Mouse (Mus musculus) lung, postnatal 25 days (tissue): ENCODE measurements around the gene Rnasel.
A peak's percentile ranks its signal among the peaks of the same experiment; 100 is the strongest.

Source experiments
- DNase-seq: peaks from one replicate; pipeline ENCODE4 v3.0.0; 2022; ENCODE audit warnings: low spot score

Gene Rnasel

DNA sequence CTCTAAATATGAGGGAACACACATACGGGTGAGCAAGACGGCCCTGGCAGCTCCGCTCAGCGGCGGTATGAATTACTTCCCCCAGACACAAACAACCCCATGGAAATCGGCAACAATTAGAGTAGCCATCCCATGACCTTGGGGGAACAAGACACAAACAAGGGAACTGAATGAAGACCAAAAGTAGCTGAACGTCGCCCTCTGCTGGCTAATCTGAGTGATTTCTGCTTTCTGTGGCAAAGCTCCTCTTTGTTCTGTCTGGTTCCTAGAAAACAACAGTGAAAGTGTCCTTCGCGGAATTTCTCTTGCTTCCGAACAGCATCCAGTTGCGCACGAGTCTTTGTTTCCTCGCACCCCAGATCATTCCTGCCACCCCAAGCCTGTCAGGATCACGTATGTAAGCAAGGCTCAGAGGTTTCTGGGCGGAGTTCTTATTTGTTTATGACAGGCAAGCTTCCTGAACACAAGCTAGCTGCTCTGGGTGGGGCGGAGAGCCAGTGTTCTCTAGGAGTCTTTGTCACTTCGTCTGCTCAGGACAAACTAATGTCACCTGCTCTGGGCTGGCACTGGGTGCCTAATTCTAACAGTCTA lies at the start of gene Rnasel:
Gene Rnasel, plus strand, starts transcription at position 216 of the 591 bp plus-strand sequence.
- peak; percentile 80 for DNase-seq

DNA sequence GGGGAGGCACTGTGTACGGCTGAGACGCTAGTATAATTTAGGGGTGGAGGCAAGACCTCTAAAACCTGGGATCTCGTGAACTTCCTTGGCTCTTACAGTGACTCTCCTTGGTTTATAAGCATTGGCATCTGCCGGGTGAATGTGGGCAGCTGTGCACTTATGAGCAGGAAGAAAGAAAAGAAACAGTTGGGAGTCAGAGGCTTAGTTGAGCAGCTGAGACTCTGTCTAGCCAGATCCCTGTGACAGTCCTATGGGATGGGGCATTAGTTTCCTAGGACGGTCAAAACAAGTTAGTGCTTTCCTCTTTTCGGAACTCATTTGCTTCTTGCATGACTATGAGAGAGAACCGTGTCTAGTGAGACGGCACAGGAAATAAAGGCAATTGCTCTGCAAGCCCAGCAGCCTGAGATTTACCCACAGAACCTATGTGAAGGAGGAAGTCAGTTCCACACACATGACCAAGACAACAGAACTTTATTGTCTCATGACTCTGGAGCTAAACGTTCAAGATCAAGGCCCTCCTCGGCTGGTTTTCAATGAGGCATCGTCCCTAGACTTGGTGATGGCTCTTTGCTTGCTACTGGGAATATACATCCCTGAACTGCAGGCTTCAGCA lies 48.7 kb upstream of the Rnasel start:
- DNase-seq = peak; percentile 12

DNA sequence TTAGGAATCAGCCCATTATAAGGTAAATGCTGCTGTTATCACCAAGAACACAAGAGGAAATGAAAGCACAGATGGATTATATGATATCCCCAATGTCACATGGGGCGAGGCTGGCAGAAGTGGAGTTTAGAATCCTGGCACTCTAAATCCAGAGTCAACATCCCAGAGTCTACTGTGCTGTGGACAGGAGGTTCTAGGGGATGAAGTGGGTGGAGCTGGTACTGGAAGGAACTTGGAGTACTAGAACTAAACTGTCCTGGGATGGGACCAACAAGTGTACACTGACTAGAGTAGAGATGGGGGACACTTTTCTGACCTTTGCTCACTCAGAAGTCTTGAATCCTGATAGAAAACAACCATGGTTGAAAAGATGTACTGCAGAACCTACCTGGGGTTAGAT lies 47.8 kb upstream of the Rnasel start:
- DNase-seq = no peak

DNA sequence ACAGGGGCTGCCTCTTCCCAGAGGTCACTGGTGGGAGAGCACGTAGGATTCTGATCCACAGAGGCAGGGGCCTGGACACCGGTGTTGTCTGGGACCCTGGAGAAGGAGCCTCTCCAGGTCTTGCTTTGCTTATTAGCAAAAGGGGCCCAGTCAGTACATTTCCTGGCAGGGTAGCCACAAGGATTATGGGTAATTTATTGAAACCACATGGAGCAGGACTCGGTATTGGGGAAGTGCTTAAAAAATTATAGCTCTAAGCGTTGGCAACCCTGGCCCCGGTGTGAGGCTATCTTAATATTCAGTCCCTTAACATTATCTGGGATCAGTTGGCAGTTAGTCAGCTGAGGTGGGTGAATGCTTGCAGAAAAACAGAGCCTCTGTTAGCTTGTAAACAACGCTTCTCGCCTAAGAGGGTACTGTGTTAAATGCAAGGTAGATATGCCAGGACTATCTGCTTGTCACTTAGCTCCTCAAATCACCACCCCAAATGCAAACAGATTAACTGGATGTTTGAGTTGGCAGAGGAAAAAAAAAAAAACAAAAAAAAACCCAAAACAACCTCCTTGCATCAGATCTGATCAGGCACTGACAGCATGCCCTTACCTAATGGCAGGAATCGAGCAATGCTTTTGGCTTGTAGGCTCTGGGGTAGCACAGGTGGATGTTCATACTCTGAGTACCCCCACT lies 46.9 kb upstream of the Rnasel start:
- DNase-seq = no peak

- no peak for DNase-seq
Measured at GRCm38 (mm10) chr1:153702853-153703410, 46.3 kb upstream of the Rnasel start.

- DNase-seq = no peak
Measured at GRCm38 (mm10) chr1:153703445-153703991, 45.7 kb upstream of the Rnasel start.

DNA sequence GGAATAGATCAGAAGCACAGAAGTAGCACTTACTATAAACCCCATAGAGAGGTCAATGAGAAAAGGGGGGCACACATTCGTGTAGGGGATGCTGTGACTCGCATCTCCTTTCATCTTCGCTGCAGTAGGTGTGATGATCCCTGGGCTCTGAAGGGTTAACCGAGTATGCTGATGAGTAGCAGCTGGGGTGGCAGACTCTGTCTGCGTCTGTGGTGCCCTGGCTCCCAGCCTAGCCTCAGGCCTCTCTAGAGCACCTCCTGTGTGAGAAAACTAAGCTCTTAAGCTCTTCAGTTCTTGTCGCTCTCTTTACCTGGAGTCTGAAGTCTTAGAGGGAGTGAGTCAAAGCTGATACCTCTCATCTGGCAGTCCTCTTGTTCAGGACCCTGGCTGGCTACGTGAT lies 45.1 kb upstream of the Rnasel start:
- DNase-seq = no peak

DNA sequence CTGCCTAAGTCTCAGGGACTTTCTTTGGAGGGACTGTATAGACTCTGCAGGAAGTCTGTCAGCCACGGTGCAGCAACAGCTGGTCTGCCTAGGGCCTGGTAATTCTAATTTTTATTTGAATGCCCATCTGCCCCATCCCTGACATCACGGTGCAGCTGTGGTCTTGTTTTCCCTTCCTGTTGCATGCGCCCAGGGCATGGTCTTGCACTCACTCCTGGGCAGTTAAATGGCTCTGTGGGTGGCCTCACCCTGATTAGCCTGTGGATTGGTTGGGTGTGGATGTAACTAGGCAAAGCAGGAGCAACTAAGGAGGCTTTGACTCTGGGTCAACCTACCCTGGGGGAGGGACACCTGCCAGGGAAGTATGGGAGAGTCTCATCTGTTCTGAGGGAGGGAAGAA lies 44.2 kb upstream of the Rnasel start:
- no peak for DNase-seq

DNA sequence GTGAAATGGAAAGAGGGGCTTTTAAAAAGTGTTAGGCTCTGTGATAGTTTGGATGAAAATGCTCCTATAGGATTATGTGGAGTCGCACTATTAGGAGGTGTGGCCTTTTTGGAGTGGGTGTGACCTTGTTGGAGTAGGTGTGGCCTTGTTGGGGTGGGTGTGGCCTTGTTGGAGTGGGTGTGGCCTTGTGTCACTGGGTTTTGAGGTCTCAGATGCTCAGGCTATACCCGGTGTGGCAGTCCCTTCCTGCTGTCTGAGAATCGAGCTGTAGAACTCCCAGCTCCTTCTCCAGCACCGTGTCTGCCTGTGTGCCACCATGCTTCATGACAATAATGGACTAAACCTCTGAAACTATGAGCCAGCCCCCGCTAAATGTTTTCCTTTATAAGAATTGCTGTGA lies 40.6 kb upstream of the Rnasel start:
- DNase-seq = no peak

GRCm38 (mm10) chr1:153709451-153709850 lies 39.8 kb upstream of the Rnasel start:
- DNase-seq = no peak

- no peak for DNase-seq
Measured at GRCm38 (mm10) chr1:153711544-153712262, 37.5 kb upstream of the Rnasel start.

DNA sequence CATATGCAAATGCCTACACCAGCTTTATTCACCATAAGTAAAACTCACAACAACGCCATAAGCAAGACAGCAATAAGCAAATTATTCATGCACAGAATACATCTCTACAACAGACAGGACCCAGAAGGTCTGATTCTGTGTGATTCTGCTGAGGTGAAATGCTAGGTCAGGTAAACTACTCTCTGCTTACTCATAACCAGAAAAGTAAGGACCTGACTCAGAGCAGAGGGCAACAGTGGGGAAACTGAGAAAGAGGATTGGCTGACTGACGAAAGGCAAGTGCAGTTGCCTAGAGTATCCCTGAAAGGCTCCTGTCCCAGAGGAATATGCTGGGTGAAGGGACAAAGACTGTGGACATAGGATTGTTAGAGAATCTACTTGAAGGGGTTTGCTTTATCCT lies 36.6 kb upstream of the Rnasel start:
- no peak for DNase-seq

GRCm38 (mm10) chr1:153717990-153718389 lies 31.2 kb upstream of the Rnasel start:
- DNase-seq = no peak

DNA sequence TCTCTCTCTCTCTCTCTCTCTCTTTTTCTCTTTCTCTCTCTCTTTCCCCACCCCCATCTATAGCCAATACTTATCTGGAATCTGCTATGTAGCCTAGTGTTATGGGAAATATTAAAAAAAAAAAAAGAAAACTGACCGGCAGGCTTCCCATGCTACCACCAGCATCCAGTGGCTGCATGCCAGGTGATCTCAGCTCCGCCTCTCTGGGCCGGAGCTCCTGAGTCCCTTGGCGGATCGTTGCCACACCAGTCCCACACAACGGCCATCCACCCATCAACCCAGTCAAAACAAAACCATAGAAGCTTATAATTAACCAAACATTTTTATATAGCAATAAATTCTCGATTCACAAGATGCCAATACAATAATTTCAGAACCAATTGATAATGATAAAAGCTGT lies 28.3 kb upstream of the Rnasel start:
- DNase-seq = no peak

- DNase-seq = no peak
Measured at GRCm38 (mm10) chr1:153721565-153722310, 27.5 kb upstream of the Rnasel start.

GRCm38 (mm10) chr1:153723426-153723825 lies 25.8 kb upstream of the Rnasel start:
- DNase-seq = no peak

DNA sequence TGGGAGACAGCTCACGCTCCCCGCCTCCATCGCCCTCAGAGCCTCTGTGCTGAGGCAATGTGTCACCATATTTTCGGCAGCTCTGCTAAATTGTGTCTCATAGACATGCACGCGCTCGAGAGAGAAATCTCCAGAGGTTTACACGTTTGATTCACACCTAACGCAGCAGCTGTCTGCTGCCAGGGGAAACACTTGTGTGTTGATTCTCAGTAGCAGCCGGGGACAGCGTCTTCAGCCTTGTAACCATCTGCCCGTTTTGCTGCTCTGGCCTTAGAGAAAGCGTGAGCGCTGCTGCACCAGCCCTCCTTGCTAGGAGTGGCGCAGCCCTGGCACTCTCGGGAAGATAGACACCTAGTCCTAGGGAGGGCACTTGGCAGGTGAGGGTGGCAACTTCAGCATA lies 22.6 kb upstream of the Rnasel start:
- no peak for DNase-seq

- no peak for DNase-seq
Measured at GRCm38 (mm10) chr1:153729806-153730205, 19.4 kb upstream of the Rnasel start.

- no peak for DNase-seq
Measured at GRCm38 (mm10) chr1:153730671-153731070, 18.6 kb upstream of the Rnasel start.

GRCm38 (mm10) chr1:153733181-153733580 lies 16.0 kb upstream of the Rnasel start:
- DNase-seq = no peak

DNA sequence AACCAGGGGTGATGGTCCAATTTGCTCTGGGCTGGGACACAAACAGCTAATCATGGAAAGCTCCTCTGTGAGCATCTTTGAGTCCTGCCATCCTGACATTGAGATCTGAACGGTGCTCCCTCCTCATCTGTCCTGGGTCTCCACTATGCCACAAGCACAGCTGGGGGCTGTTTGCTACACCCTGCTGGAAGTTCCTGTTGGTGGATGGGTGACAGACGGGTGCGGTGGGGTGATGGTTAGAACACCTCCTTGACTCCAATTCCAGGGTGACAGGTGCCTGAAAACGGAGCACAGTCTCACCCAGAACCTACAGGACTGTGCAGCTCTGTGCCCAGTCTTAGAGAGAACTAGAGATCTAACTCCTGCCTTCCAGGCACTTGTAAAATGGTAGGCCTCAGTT lies 14.4 kb upstream of the Rnasel start:
- no peak for DNase-seq

DNA sequence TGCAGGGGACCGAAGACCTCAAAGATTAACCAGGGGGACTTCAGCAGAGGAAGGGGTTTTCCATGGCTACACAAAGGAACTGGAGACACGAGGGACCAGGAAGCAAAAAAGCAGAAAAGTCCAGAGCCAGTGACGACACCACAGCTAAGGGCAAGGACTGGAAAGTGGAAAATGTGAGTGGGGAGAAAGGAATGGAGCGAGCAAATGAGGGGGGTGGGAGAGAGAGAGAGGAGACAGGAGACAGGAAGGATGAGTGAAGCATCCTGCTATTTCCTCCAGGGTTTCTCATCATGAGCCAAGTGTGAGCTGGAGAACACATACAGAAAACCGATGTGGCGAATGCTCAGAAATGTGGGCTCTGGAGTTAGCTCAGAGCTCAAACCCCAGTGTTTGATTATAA lies 13.1 kb upstream of the Rnasel start:
- DNase-seq = no peak
